Mouse (Mus musculus): Measurements from ENCODE around the gene Krt80. TPM values are rescaled to one million over a fixed set of nuclear protein-coding genes. Genes with fewer than 3 reads are reported as not detected.
"Not testable (repeated sequence)": the region's sequence is repeated elsewhere in the genome, so short reads cannot be mapped to it uniquely, and the experiment has no call there.

The Krt80 gene
- total RNA-seq, 2 experiments from 2014 or later, result 1.4 to 3.8 TPM

- DNase-seq (ENCODE audit: low spot score), result no peak
Measured at GRCm38 (mm10) chr15:101352706-101353465, 17.1 kb downstream of the Krt80 start.

- DNase-seq (ENCODE audit: low spot score), result no peak
Measured at GRCm38 (mm10) chr15:101352047-101352446, 17.9 kb downstream of the Krt80 start.

GRCm38 (mm10) chr15:101341797-101342515 is 28.0 kb downstream of the Krt80 start:
- peak; percentile 57 for DNase-seq (ENCODE audit: low spot score)

GRCm38 (mm10) chr15:101339537-101339936 is 30.4 kb downstream of the Krt80 start:
- DNase-seq (ENCODE audit: low spot score), result peak; percentile 87

- DNase-seq (ENCODE audit: low spot score), result no peak
Measured at GRCm38 (mm10) chr15:101338359-101338758, 31.6 kb downstream of the Krt80 start.

GRCm38 (mm10) chr15:101336474-101337174 is 33.3 kb downstream of the Krt80 start:
- no peak for DNase-seq (ENCODE audit: low spot score)

GRCm38 (mm10) chr15:101333648-101334047 is 36.3 kb downstream of the Krt80 start:
- DNase-seq (ENCODE audit: low spot score), result no peak

- DNase-seq (ENCODE audit: low spot score), result no peak
Measured at GRCm38 (mm10) chr15:101333165-101333564, 36.8 kb downstream of the Krt80 start.

- no peak for DNase-seq (ENCODE audit: low spot score)
Measured at GRCm38 (mm10) chr15:101332370-101332769, 37.6 kb downstream of the Krt80 start.

- DNase-seq (ENCODE audit: low spot score), result no peak
Measured at GRCm38 (mm10) chr15:101331090-101331489, 38.9 kb downstream of the Krt80 start.

- no peak for DNase-seq (ENCODE audit: low spot score)
Measured at GRCm38 (mm10) chr15:101329564-101329892, 40.4 kb downstream of the Krt80 start.

- DNase-seq (ENCODE audit: low spot score), result no peak
Measured at GRCm38 (mm10) chr15:101328876-101329563, 40.9 kb downstream of the Krt80 start.

GRCm38 (mm10) chr15:101327282-101327681 is 42.7 kb downstream of the Krt80 start:
- DNase-seq (ENCODE audit: low spot score), result peak; percentile 91

- no peak for DNase-seq (ENCODE audit: low spot score)
Measured at GRCm38 (mm10) chr15:101325991-101326534, 43.9 kb downstream of the Krt80 start.

- not testable (repeated sequence) for DNase-seq (ENCODE audit: low spot score)
Measured at GRCm38 (mm10) chr15:101324409-101324808, 45.6 kb downstream of the Krt80 start.

- DNase-seq (ENCODE audit: low spot score), result no peak
Measured at GRCm38 (mm10) chr15:101323511-101323910, 46.5 kb downstream of the Krt80 start.

GRCm38 (mm10) chr15:101322640-101323039 is 47.3 kb downstream of the Krt80 start:
- no peak for DNase-seq (ENCODE audit: low spot score)

- no peak for DNase-seq (ENCODE audit: low spot score)
Measured at GRCm38 (mm10) chr15:101322106-101322505, 47.9 kb downstream of the Krt80 start.

GRCm38 (mm10) chr15:101321126-101321525 is 48.8 kb downstream of the Krt80 start:
- DNase-seq (ENCODE audit: low spot score), result no peak

GRCm38 (mm10) chr15:101320618-101321041 is 49.3 kb downstream of the Krt80 start:
- DNase-seq (ENCODE audit: low spot score), result peak; percentile 55

- DNase-seq (ENCODE audit: low spot score), result no peak
Measured at GRCm38 (mm10) chr15:101320010-101320617, 49.8 kb downstream of the Krt80 start.
